Mouse (Mus musculus): ENCODE results near the gene B230219D22Rik.

GRCm38 (mm10) chr13:55742306-55742705 lies 49.4 kb downstream of the B230219D22Rik start:
- TF ChIP-seq GATA1 (IDR thresholded peaks at IDR 0.05; ENCODE audit: borderline replicate concordance, low read length) (no peak), FLI1 (IDR thresholded peaks at IDR 0.05; ENCODE audit: low read length) (no peak)

Measured in megakaryocyte, embryonic 14.5 days (primary cell).